Mouse (Mus musculus) WW6 (cell line): Measurements from ENCODE around the gene Pkig.
"Not testable (repeated sequence)": the region's sequence is repeated elsewhere in the genome, so short reads cannot be mapped to it uniquely, and the experiment has no call there.

ENCODE experiments used
- DNase-seq: peaks from one replicate; pipeline ENCODE4 v3.0.0-alpha.2; 2013; ENCODE audit warnings: low read depth, low spot score

Gene Pkig

GRCm38 (mm10) chr2:163657975-163658886 lies at the start of gene Pkig:
Gene Pkig (plus strand): TSS chr2:163658386.
- DNase-seq: peak; percentile 55

- DNase-seq: no peak
Measured at GRCm38 (mm10) chr2:163609281-163609975, 48.8 kb upstream of the Pkig start.

- no peak for DNase-seq
Measured at GRCm38 (mm10) chr2:163611176-163611575, 47.0 kb upstream of the Pkig start.

GRCm38 (mm10) chr2:163613206-163613605 lies 45.0 kb upstream of the Pkig start:
- no peak for DNase-seq

- no peak for DNase-seq
Measured at GRCm38 (mm10) chr2:163613990-163614389, 44.2 kb upstream of the Pkig start.

GRCm38 (mm10) chr2:163615401-163615800 lies 42.8 kb upstream of the Pkig start:
- DNase-seq: no peak

- DNase-seq: no peak
Measured at GRCm38 (mm10) chr2:163615906-163616651, 42.1 kb upstream of the Pkig start.

- DNase-seq: no peak
Measured at GRCm38 (mm10) chr2:163616652-163617227, 41.4 kb upstream of the Pkig start.

GRCm38 (mm10) chr2:163617232-163617863 lies 40.8 kb upstream of the Pkig start:
- DNase-seq: no peak

- DNase-seq: no peak
Measured at GRCm38 (mm10) chr2:163617874-163618273, 40.3 kb upstream of the Pkig start.

- no peak for DNase-seq
Measured at GRCm38 (mm10) chr2:163620451-163620850, 37.7 kb upstream of the Pkig start.

- DNase-seq: not testable (repeated sequence)
Measured at GRCm38 (mm10) chr2:163621401-163621800, 36.8 kb upstream of the Pkig start.

- DNase-seq: no peak
Measured at GRCm38 (mm10) chr2:163631223-163631622, 27.0 kb upstream of the Pkig start.

- DNase-seq: no peak
Measured at GRCm38 (mm10) chr2:163631715-163632114, 26.5 kb upstream of the Pkig start.

GRCm38 (mm10) chr2:163634211-163634610 lies 24.0 kb upstream of the Pkig start:
- no peak for DNase-seq

- no peak for DNase-seq
Measured at GRCm38 (mm10) chr2:163636057-163636456, 22.1 kb upstream of the Pkig start.

GRCm38 (mm10) chr2:163637655-163638266 lies 20.4 kb upstream of the Pkig start:
- no peak for DNase-seq

- DNase-seq: no peak
Measured at GRCm38 (mm10) chr2:163640493-163640892, 17.7 kb upstream of the Pkig start.

- DNase-seq: no peak
Measured at GRCm38 (mm10) chr2:163641681-163642080, 16.5 kb upstream of the Pkig start.

- no peak for DNase-seq
Measured at GRCm38 (mm10) chr2:163642685-163643575, 15.3 kb upstream of the Pkig start.
